Mouse (Mus musculus) gastrocnemius, postnatal 36 days (tissue): ENCODE measurements around the gene Nek2. TPM values are rescaled to one million over a fixed set of nuclear protein-coding genes. Genes with fewer than 3 reads are reported as not detected.

Experiments
- DNase-seq, 2 experiments: peaks; one replicate each; pipeline ENCODE4 v3.0.0; 2022
- intact Hi-C: fragments of 180-260 bp; cut with DNase I; formaldehyde crosslinking; loops from one replicate; pipeline ENCODE4 v1.15.1; 2025
- total RNA-seq, 2 experiments: library from RNA; stranded (reverse); gene quantifications; 2 replicates each; pipeline ENCODE4 v1.2.3; 2021

Gene Nek2
- total RNA-seq, 2 experiments from 2014 or later = 0.47 to 0.54 TPM

DNA sequence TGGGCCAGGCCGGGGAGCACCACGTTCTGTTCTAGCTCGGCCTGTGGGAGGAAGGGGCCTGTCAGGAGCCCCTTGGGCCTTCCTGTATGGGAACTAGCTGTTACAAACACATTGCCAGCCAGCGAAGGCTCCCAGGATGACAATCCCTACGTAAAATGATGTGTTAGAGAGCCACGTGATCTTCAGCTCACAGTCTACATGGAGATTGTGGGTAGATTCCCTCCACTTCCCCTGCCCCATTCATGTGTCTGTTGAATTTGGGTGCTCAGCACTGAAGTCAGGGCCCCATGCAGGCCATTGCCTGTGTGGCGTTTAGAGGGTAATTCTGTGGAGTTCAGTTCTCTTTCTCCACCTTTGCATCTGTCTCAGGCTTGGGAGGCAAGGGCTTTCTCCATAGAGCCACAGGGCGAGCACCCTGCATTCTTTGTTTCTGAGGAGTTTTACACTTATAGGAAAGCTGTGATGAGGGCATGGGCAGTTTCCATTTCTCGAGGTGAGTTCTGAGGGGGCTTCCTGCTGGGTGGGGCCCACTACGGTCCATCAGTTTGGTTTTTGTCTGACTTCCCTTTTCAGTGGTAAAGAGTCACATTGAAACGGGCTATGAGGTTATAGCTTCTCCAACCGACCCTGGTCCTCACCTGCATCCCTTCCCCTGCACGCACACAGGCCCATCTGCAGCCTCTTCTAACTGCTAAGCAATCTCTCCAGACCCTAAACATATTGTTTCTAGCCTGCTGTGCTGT, 8.1 kb upstream of the Nek2 start:
- no peak for DNase-seq
- intact Hi-C loops = loop anchor here (5.0 to 10.0 kb wide), 2 partner anchors 91 to 478 kb away; no protein-coding TSS in a partner anchor

DNA sequence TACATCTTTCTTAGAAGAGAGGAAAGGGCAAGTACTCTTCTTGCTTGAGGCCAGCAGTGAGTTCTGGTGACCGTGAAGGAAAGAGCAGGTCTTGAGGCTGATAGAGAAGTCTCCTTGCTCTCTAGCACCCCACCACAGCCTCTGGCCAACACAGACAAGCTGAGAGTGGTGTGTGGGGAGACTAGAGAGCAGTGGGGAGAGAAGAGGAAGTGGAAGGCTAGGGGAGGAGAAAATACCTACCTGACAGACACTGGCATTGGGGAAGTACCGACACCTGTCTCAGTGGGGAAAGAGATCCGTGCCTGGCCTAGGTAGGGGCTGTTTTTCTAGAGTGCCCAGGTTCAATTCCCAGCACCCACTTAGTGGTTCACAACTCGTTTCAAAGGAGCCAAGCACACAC, 7.0 kb upstream of the Nek2 start:
- no peak for DNase-seq
- intact Hi-C loops = loop anchor here (5.0 to 10.0 kb wide), 2 partner anchors 92 to 479 kb away; no protein-coding TSS in a partner anchor

DNA sequence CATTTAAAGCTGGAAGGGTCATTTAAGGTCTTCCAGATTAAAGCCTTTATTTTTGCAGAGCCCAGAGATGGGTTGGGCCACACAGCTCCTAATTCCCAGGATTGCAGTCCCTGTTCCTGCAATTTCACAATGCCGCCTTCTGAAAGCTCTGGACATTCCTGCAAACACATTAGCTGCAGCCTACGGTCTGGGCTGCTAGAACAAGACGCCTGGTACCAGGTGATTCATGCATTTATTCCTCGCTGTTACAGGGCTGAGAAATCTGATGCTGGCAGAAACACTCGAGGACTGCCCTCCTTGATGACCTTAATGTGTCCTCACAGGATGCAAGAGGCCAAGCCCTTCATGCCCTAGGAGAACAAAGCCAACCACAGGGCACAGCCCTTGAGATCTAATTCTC, 6.3 kb upstream of the Nek2 start:
- no peak for DNase-seq
- intact Hi-C loops = loop anchor here (5.0 to 10.0 kb wide), 2 partner anchors 93 to 480 kb away; no protein-coding TSS in a partner anchor

DNA sequence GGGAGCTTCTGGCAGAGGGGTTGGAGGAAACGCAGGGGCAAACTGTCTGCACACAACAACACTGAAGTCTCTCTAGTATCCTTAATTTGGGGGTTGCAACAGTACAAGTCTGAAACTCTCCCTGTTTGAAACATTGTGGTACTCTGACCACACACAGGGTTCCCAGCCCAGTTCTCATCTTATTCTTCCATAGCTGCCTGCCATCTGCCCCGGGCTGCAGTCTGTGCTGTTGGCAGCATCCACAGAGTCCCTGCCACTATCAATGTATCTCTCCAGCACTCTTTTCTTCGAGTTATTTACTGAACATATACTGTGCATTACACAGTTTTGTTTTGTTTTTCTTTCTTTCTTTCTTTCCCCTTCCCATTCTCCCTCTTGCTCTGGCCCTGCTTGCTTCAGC, 4.6 kb upstream of the Nek2 start:
- intact Hi-C loops = loop anchor here (10.0 kb wide), 1 partner anchor 482 kb away; no protein-coding TSS in a partner anchor
- DNase-seq = no peak

DNA sequence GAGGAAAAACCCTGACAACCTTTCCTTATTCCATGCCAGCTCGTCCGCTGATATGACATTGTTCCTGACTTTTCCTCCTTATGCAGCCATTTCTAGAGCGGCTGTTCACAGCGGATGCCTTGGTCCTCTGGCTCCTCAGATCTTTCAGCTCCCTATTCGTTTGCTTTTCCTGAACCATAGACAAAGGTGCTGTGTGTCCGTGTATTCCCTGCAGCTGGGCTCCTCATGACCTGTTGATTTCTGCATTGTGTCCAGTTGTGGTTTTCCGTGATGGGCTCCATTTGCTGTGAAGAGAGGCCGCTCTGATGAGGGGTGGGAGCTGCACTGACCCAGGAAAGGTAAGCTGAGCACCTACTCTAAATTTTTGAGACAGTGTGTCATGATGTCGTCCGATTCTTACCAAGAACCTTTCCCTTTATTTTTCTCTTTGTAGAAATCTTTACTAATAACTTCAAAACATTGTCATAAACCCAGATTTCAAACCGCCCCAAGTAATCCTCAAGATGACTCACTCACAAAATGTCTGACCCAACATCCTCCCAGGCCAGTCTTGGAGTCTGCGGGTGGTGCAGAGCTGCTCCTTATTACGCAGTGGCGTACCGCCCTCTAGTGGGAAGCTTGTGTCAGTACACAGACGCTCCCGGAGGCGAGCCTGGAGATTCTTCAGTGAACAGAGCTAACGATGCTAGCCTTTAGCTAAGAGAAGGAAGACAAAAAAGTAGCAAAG, 3.7 kb upstream of the Nek2 start:
- intact Hi-C loops = loop anchor here (2.0 to 10.0 kb wide), 2 partner anchors 241 to 483 kb away; no protein-coding TSS in a partner anchor
- DNase-seq = peak; percentile 73 to 86

DNA sequence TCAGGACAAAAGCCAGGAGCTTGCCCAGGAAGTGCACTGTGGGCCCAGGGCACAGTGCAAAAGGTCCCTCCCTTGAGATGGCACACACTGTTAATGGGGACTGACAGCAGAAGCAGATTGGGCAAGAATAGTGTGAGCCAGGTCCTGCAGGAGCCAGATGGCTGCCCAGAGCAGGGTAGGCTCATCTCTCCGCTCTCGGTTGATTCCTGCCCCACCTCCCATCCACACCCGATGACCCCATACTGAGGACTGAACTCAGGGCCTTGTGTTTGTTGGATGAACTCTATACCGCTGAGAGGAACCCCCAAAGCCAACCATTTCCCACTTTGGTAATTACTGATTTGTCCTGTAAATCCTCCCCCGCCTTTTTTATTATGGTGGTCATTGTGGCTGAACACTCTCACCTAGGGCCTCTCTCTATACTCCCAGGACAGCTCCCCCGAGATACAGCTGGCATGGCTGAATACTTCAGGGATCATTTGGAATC, 3.1 kb upstream of the Nek2 start:
- intact Hi-C loops = loop anchor here (2.0 to 10.0 kb wide), 2 partner anchors 241 to 483 kb away; no protein-coding TSS in a partner anchor
- DNase-seq = no peak

DNA sequence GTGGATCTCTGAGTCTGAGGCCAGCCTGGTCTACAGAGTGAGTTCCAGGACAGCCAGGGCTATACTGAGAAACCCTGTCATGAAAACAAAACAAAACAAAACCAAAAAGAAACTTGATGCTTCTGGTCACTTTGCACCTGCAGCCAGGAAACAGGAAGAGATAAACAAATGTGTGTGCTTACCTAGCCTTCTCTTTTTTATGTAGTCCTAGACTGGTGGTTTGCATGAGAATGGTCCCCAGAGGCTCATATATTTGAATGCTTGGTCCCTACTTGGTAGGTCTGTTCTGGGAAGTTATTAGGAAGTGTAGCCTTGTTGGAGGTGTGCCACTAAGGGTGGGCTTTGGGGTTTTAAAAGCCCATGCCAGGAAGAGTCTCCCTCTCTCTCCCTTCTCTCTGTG, 2.2 kb upstream of the Nek2 start:
- no peak for DNase-seq
- intact Hi-C loops = loop anchor here (2.0 to 10.0 kb wide), 2 partner anchors 242 to 484 kb away; no protein-coding TSS in a partner anchor

DNA sequence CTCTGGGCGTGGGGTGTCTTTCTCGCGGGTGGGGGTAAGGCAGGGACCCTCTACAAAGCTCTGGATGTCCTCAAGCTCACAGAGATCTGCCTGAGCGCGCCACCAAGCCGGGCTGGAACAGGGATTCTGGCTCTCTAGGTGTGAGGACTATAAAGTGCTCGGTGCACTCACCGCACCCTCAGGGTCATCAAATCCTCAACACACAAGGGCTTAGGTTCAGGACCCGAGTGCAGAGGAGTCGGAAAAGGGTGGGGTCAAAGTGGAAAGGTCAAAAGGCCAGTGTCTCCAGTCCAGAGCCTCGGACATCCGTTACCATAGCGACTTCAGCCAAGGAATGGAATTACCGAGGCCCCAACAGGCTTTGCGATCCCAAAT, 306 bp upstream of the Nek2 start:
- intact Hi-C loops = loop anchor here (5.0 kb wide), 1 partner anchor 86 kb away; the partner anchor contains the start of gene Slc30a1
- no peak for DNase-seq

DNA sequence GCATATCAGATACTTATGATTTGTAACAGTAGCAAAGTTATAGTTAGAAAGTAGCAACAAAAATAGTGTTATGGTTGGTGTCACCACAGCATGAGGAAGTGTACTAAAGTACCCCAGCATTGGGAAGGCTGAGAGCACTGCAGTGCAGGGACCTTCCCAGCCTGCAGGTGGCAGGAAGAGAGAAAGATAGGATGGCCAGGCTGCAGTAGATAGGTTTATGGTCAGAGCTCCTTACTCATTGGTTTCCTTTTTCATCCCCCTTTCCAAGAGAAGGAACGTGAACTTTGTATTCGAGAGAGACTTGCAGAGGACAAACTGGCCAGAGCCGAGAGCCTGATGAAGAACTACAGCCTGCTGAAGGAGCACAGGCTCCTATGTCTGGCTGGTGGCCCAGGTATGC, 7.9 kb downstream of the Nek2 start:
- intact Hi-C loops = no loop called here
- no peak for DNase-seq

DNA sequence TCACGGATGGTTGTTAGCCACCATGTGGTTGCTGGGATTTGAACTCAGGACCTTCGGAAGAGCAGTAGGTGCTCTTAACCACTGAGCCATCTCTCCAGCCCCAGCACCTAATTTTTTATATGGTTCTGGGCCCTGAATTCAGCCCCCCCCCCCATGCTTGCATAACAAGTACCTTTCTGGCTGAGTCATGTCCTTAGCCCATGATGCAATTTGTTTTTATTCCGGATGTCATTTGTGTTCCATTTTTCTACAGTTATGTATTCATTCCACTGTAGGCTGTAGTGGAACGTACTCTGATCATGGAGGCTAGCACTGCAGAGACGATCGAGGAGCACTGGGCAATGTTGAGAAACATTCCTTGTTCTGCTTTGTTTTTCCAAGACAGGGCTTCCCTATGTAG, 12.2 kb downstream of the Nek2 start:
- no peak for DNase-seq
- intact Hi-C loops = loop anchor here (10.0 kb wide), 1 partner anchor 881 kb away; no protein-coding TSS in a partner anchor

DNA sequence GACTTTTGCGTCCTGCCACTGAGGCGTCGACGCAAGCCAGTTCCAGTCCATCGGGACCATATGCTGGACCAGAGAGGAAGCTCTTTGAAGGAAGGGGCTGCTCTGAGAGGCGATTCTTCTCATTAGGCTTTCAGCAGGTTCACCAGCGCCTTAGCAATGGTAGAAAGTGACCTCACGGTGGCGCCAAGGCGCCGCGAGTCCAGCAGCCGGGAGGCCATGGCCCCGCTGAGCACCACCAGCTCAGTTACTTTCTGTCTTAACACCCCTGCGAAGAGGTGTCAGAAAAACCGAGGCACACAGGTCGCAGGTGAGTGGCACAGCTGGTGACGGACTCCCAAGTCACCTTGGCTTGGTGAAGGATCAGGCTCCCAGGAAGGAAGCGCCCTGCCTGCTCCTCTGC, 13.6 kb downstream of the Nek2 start:
- DNase-seq = peak; percentile 61 to 63
- intact Hi-C loops = loop anchor here (1.0 to 10.0 kb wide), 5 partner anchors 72 to 880 kb away; partner anchors contain the start of genes Rd3, Slc30a1 and Traf5

DNA sequence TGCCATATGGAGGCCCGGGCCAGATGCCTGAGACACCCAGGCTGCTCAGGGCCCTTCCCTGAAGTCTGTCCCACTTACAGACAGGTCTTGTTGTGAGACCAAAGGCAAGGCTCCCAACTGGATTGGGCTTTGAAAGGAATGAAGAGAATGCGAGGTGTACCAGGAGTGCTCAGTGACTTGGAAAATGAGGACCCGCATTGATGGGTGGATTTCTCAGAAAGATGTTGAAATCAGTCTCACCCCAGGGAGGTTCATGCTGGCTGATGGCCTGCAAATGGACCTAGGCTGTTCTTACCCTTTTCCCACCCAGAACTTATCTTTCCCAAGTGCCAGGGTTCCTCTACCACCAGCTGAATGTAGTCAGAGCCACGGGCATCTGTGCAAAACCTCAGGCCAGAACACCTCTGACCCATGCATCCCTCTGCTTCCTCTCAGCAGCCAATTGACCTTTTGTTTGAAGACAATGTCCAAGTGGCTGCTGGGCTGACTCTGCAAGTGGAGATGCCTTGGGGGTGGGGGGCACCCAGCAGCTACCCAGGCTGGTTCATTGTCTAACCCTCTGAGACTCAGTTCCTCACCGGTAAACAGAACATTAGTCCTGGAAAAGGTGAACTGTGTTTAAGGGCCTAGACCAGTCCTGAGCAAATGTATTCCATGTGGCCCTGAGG, 15.2 kb downstream of the Nek2 start:
- no peak for DNase-seq
- intact Hi-C loops = loop anchor here (5.0 to 10.0 kb wide), 2 partner anchors 141 to 878 kb away; partner anchors contain the start of gene Rd3

DNA sequence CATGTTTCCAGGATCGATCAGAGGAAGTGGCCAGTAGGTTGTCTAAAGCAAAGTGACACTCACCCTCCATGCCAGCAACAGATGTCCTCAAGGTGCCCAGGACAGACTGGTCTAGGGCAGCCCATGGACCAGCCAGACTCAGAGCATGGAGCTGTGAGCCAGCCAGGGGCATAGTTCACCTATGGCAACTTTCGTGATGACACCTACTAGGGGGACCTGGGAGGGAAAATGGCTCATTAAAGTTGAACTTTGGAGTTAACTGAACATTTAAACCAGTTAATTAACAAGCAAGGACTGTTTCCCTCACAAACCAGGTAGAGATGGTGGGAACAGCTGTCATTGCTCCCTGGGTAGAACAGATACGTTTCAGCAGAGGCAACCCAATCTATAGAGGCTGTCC, 16.4 kb downstream of the Nek2 start:
- intact Hi-C loops = loop anchor here (5.0 to 10.0 kb wide), 2 partner anchors 140 to 877 kb away; partner anchors contain the start of gene Rd3
- no peak for DNase-seq

DNA sequence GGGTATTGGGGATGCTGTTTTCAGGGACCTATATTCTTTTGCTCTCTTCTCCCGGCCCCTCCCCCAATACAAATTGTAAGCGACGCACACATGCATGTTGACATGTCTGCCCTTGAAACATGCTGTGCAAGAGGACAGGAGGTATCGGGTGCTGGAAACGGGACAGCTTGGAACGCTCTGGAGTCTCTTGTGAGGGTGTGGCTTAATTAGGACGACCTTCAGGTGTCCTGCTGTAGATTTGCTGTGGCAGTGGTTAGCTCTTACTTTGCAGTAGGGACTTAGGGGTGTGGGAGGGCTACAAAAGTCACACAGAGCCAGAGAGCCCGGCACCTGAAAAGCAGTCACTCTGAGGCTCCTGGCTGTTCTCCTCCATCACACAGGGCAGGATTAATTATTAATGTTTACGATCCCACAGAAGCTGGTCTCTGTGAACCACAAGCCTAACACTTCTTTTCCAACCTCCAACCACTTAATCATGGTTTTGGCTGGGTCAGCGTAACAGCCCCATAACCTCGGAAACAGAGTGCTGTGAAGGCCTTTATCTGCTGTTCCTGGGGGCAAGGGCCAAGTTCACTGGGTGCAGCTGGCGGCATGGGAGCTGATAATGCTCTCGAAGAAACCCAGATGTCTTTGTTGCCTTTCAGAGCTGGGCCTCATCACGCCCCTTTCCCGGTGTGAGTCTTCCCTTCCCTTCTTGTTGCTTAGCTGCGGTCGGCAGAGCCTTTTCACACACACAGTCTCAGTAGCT, 17.9 kb downstream of the Nek2 start:
- no peak for DNase-seq
- intact Hi-C loops = loop anchor here (5.0 to 10.0 kb wide), 2 partner anchors 138 to 876 kb away; partner anchors contain the start of gene Rd3

DNA sequence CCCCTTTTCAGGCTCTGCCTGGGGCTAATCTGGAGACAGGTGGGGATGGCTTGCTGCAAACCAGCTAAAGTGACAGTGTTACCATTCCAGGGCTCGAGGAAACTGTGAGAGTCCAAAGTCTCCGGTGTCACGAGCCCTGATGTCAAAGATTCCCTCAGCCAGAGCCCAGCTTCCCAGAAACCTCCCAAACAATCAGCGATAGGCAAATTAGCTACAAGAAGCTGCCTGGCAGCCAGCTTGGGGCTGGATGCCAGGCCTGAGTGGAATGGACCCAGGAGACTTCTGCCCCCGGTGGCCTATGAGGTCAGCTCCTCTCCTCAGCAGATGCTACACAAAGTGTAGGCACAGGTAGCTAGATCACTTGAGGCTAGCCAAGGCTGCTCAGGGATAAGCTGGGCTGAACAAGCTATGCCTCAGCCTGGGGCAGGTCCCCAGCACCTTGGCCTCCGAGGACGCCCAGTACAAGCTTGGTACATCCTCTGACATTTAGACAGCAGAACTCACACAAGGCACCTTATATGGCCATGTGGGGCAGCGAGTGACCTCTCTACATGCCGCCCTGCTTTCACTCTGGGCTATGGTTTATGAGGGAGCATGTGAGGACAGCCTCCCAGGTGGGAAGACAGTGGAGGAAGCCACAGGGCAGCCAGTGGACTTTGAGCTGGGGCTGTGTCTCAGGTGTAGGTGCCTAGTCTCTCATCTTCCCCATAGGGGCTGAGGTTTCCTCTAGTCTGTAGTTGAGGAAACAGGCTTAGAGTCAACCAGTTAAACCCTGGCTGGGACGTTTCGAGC, 19.7 kb downstream of the Nek2 start:
- intact Hi-C loops = no loop called here
- no peak for DNase-seq

DNA sequence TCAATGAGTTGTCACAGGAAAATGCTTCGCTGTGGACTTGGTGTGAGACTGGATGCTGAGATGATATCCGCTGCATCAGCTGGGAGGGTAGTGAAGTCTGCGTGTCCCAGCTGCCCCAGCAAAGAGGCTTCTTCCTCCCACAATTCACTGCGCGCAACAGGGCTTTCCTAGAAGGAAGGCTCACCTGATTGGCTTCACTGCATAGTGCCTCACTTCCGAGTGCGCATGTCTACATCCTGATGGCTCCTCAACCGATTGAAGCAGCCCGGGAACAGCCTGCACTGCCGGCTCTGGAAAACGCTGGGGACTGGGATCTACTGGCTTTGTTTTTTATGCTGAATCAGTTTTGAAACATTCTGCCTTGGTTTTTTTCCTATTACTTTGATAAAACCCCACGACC, 21.0 kb downstream of the Nek2 start:
- intact Hi-C loops = no loop called here
- DNase-seq = no peak

DNA sequence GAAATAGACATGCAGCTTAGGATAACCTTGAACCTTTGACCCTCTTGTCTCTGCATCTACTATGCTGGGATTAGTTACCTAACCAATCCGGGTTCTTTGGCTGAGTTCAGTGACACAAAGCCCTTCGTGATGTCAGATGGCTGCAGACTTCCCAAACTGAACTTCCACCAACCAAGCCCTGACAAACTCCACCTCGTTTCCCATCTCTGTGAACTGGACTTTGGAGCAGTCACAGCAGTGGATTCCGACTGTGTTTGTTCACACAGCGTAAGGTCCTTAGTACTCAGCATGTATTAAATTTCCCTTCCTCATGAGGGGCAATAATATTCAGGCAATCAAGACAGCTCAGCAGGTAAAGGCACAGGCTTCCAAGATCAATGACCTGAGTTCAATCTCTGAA, 25.4 kb downstream of the Nek2 start:
- DNase-seq = no peak
- intact Hi-C loops = no loop called here

DNA sequence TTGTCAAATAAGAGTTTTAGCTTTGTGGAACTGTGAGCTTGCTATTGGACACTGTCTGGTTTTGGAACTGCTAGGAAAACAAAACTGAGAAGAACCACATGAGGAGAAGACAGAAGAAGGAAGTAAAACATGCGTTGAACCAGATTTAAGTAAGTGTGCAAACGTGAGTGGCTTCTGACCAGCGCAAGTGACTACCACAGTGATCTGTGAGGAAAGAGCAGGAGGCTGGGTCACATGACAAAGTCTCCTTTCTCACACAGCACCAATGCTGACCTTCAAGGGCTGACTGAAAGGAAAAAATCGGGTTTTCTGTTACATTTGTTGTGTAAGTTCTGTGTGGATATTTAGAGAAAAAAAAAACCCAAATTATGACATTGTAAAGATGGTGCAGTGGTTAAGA, 28.3 kb downstream of the Nek2 start:
- DNase-seq = no peak
- intact Hi-C loops = no loop called here

DNA sequence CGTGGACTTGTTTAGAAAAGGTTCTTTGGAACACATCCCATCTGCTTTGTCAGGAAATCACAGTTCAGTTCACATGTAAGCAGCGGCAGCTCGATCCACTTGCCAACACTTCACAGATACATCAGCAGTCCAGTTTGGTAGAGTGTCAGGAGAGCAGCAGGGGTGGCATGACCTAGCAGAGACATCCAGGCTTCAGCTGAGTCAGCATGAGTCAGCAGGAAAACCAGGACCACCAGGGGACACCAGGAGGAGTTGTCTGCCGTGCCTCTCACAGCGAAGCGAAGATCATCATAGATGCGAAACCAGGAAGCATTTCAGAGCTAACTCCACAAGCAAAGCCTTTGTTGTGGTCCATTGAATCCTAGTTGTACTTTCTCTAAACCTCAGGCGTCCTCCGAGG, 32.2 kb downstream of the Nek2 start:
- intact Hi-C loops = no loop called here
- no peak for DNase-seq
